Mouse (Mus musculus) stomach, postnatal 0 days (tissue): ENCODE data around the gene Snrpe.

Source experiments
- CTCF ChIP-seq: IDR thresholded peaks from 2 replicates; pipeline ENCODE4 v1.5.1; 2016; ENCODE audit warnings: antibody characterized with exemption, low read depth, mild to moderate bottlenecking, moderate library complexity
- EP300 ChIP-seq: optimal IDR thresholded peaks from 2 replicates; pipeline ENCODE3; 2016; ENCODE audit warnings: antibody characterized with exemption

DNA sequence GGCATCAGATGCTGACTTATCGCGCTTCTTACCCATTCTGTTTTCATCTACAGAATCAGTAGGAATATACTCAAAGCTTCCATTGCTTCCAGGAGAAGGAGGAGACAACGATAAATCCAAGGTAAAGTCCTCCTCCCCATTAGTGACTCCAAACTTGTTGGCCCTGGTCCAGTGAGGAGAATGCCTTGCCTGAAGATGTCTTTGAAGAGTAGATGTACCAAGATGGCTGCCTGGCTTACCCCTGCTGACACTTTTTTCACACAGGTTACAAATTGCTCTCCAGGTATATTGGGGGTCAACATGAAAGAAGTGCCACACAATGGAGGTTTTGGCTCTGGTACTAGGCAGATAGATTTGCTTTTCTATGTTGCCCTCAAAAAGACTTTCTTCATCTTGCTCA is 48.8 kb upstream of the Snrpe start:
- no peak for TF ChIP-seq CTCF
- TF ChIP-seq EP300, result no peak
